Mouse (Mus musculus): ENCODE data around the gene Sdf2. TPM values are rescaled to one million over a fixed set of nuclear protein-coding genes. Genes with fewer than 3 reads are reported as not detected.
A peak's percentile ranks its signal among the peaks of the same experiment; 100 is the strongest.
"Not testable (repeated sequence)": the region's sequence is repeated elsewhere in the genome, so short reads cannot be mapped to it uniquely, and the experiment has no call there.

Gene Sdf2
- polyA plus RNA-seq, 1 experiment = 109 TPM

DNA sequence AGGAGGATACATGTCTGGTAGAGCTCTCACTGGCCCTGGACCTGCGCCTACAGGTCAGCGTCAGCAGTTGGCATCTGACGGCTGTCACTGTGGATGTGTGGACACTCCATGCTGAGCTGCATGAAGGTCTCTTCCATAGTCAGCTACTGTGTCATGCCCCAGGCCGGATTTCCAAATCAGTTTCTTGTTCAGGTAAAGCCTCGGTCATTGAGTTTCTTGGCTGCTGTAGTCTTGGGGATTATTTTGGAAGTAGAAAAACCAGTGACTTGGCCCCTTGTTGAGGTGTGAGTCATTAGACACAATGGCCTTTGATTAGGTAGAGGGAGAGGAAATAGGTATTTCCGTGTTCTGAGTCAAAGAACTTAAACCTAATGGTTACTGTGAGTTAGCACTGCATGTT is 20.0 kb downstream of the Sdf2 start:
- no peak for DNase-seq (ENCODE audit: low read depth)
- TF ChIP-seq POLR2A (IDR thresholded peaks at IDR 0.05; ENCODE audit: borderline replicate concordance, extremely low read depth, insufficient read depth, insufficient read length, poor library complexity, severe bottlenecking) (no peak), CTCF (IDR thresholded peaks at IDR 0.05; ENCODE audit: borderline replicate concordance, extremely low read depth, insufficient read depth, insufficient read length) (no peak)

DNA sequence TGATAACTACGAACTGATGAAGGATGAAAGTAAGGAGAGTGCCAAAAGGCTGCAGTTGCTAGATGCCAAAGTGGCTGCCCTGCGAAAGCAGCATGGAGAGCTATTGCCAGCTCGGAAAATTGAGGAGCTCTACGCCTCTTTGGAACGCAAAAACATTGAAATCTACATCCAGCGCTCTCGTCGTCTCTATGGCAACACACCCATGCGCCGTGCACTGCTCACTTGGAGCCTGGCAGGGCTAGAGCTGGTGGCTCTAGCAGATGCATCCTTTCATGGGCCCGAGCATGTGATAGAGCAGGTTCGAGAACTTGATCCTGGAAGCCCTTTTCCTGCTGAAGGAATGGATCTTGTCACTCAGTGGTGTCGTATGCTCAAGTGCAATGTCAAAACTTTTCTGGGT is 26.4 kb downstream of the Sdf2 start:
- TF ChIP-seq CTCF (IDR thresholded peaks at IDR 0.05; ENCODE audit: borderline replicate concordance, extremely low read depth, insufficient read depth, insufficient read length) = no peak
- no peak for TF ChIP-seq POLR2A (IDR thresholded peaks at IDR 0.05; ENCODE audit: borderline replicate concordance, extremely low read depth, insufficient read depth, insufficient read length, poor library complexity, severe bottlenecking)
- DNase-seq (ENCODE audit: low read depth) = peak; percentile 4

DNA sequence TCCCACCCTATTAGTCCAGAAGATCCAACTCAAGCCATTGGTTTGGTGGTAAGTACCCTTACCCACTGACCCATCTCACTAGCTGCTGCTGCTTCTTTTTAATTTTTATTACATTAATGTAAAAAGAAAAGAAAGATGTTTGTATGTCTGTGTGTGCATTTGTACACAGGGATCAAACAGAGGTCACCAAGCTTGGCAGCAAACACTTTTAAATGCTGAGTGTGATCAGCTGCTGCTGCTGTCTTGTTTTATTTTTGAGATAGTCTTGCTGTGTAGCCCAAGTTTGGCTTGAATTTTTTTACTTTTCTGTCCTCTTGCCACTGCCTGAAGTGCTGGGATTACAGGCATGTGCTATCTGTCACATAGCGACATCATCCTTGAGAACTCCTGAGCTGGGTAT is 30.1 kb downstream of the Sdf2 start:
- DNase-seq (ENCODE audit: low read depth) = no peak
- no peak for TF ChIP-seq CTCF (IDR thresholded peaks at IDR 0.05; ENCODE audit: borderline replicate concordance, extremely low read depth, insufficient read depth, insufficient read length)
- no peak for TF ChIP-seq POLR2A (IDR thresholded peaks at IDR 0.05; ENCODE audit: borderline replicate concordance, extremely low read depth, insufficient read depth, insufficient read length, poor library complexity, severe bottlenecking)

DNA sequence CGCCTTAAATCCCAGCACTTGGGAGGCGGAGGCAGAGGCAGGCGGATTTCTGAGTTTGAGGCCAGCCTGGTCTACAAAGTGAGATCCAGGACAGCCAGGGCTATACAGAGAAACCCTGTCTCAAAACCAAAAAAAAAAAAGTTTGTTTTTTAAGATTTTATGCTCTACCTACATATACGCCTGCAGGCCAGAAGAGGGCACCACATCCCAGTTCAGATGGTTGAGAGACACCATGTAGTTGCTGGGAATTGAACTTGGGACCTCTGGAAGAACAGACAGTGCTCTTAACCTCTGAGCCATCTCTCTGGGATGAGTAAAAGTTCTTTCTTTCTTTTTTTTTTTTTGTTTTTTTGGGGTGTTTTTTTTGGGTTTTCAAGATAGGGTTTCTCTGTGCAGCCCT is 30.6 kb downstream of the Sdf2 start:
- peak; percentile 21; the same call in 1 of the 2 replicates for TF ChIP-seq CTCF (IDR thresholded peaks at IDR 0.05; ENCODE audit: borderline replicate concordance, extremely low read depth, insufficient read depth, insufficient read length)
- not testable (repeated sequence) for DNase-seq (ENCODE audit: low read depth)

DNA sequence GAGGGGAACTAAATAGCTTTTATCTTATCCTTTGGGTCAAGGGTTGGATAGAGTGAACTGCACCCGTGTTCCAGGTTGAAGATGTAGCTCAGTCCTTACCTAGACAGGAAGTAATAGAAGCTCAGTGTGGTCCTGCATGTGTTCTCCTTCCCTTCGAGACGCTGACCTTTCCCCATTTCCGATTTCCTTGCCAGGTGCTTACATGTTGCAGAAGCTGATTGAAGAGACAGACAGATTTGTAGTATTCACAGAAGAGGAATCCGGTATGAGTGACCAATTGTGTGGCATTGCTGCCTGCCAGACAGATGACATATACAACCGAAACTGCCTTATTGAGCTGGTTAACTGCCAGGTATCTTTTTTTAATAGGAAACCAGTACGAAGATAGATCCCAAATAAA is 33.3 kb downstream of the Sdf2 start:
- no peak for TF ChIP-seq POLR2A (IDR thresholded peaks at IDR 0.05; ENCODE audit: borderline replicate concordance, extremely low read depth, insufficient read depth, insufficient read length, poor library complexity, severe bottlenecking)
- TF ChIP-seq CTCF (IDR thresholded peaks at IDR 0.05; ENCODE audit: borderline replicate concordance, extremely low read depth, insufficient read depth, insufficient read length) = no peak
- DNase-seq (ENCODE audit: low read depth) = no peak

DNA sequence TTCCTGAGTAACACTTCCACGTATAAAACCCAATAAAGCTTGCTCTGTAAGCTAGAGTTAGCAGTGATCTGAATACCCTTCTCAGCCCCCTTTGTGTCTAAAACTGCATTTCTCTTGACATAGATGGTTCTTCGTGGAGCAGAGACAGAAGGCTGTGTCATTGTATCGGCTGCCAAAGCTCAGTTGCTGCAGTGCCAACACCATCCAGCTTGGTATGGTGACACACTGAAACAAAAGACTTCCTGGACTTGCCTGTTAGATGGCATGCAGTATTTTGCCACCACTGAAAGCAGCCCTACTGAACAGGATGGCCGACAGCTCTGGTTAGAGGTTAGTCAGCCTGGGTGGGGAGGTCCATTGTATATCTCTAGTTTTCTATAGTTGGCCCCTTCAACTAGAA is 34.0 kb downstream of the Sdf2 start:
- TF ChIP-seq POLR2A (IDR thresholded peaks at IDR 0.05; ENCODE audit: borderline replicate concordance, extremely low read depth, insufficient read depth, insufficient read length, poor library complexity, severe bottlenecking) = no peak
- no peak for TF ChIP-seq CTCF (IDR thresholded peaks at IDR 0.05; ENCODE audit: borderline replicate concordance, extremely low read depth, insufficient read depth, insufficient read length)
- peak; percentile 5 for DNase-seq (ENCODE audit: low read depth)

DNA sequence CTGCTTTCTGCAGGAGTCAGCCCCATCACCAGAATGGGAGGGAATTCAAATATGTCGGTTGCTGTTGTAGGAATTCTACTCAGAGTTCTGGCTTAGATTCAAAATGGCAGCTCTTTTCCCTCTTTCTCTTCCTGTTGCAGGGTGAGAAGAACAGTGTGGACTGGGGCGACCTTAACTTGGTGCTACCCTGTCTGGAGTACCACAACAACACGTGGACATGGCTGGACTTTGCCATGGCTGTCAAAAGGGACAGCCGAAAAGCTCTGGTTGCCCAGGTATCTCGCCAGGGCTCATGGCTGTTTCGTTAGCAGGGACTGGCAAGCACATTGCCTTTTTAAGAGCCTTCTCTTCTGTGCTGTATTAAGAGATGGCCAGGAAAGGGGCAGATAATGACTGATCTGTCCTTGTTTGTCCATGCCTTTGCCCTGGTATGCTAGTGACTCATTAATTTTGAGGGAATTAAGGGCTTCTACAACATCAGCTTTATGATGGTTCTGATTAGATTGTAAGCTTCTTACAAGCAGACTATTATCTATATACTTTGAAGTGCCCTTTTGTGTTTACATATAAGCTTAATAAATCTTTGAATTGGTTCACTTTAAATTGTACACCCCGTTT is 43.7 kb downstream of the Sdf2 start:
- TF ChIP-seq POLR2A (IDR thresholded peaks at IDR 0.05; ENCODE audit: borderline replicate concordance, extremely low read depth, insufficient read depth, insufficient read length, poor library complexity, severe bottlenecking) (no peak), CTCF (IDR thresholded peaks at IDR 0.05; ENCODE audit: borderline replicate concordance, extremely low read depth, insufficient read depth, insufficient read length) (no peak)
- no peak for DNase-seq (ENCODE audit: low read depth)

DNA sequence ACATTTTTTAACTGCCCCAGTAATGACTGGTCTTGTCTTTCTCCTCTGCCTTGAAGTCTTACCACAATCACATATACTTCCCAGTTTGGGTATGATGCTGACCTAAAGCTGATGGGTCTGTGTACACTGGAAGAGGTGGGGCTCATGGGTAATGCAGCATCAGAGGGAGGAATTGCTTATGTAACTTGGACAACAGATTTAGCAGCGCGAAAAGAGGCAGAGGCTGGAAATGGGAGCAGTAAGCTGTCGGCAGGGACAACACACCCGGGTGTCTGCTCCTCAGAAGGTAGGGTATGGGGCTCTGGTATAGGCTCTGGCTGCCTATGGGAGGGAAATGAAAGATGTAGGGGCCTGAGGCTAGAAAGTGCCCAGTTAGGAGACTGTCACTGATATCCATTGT is 45.1 kb downstream of the Sdf2 start, which contains the start of gene BC030499:
Gene BC030499, plus strand, starts transcription at position 188 of the 400 bp plus-strand sequence.
- TF ChIP-seq POLR2A (IDR thresholded peaks at IDR 0.05; ENCODE audit: borderline replicate concordance, extremely low read depth, insufficient read depth, insufficient read length, poor library complexity, severe bottlenecking) (no peak), CTCF (IDR thresholded peaks at IDR 0.05; ENCODE audit: borderline replicate concordance, extremely low read depth, insufficient read depth, insufficient read length) (no peak)
- no peak for DNase-seq (ENCODE audit: low read depth)

DNA sequence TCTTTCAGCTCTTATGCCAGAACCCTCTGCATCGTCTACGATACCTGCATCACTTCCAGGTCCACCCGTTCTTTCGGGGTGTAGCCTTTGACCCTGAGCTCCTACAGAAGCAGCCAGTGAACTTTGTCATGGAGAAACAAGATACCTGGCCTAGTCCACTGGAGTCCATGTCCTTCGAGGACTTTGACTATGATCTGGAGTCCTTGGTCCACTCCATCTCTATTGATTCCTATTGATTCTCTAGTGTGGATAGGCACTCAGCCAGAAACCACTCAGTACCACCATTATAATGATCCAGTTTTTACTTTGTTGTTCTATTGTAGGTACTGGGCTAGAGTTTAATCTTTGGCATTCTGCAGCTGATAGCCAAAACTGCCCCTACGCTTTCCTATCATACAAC is 49.0 kb downstream of the Sdf2 start:
- no peak for DNase-seq (ENCODE audit: low read depth)
- TF ChIP-seq POLR2A (IDR thresholded peaks at IDR 0.05; ENCODE audit: borderline replicate concordance, extremely low read depth, insufficient read depth, insufficient read length, poor library complexity, severe bottlenecking) = no peak
- TF ChIP-seq CTCF (IDR thresholded peaks at IDR 0.05; ENCODE audit: borderline replicate concordance, extremely low read depth, insufficient read depth, insufficient read length) = no peak

DNA sequence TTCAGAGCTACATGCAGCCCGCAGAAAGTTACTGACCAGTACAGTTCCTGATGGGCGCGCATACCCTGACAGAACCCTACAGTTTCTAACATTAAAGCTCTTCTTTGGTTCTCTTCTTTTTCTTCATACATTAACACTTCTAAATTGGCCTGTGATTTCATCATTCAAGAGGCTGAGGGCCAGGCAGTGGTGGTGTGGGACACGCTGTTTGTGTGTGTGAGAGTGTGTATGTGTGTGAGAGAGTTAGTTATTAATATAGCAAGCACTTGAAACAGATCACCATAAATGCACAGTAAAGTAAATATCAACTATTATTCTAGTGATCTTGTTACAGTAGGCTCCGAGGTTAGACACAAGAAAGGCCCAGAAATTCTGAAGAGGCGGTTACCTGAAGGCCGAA is 55.4 kb downstream of the Sdf2 start:
- TF ChIP-seq POLR2A (IDR thresholded peaks at IDR 0.05; ENCODE audit: borderline replicate concordance, extremely low read depth, insufficient read depth, insufficient read length, poor library complexity, severe bottlenecking) = no peak
- no peak for TF ChIP-seq CTCF (IDR thresholded peaks at IDR 0.05; ENCODE audit: borderline replicate concordance, extremely low read depth, insufficient read depth, insufficient read length)
- DNase-seq (ENCODE audit: low read depth) = no peak

DNA sequence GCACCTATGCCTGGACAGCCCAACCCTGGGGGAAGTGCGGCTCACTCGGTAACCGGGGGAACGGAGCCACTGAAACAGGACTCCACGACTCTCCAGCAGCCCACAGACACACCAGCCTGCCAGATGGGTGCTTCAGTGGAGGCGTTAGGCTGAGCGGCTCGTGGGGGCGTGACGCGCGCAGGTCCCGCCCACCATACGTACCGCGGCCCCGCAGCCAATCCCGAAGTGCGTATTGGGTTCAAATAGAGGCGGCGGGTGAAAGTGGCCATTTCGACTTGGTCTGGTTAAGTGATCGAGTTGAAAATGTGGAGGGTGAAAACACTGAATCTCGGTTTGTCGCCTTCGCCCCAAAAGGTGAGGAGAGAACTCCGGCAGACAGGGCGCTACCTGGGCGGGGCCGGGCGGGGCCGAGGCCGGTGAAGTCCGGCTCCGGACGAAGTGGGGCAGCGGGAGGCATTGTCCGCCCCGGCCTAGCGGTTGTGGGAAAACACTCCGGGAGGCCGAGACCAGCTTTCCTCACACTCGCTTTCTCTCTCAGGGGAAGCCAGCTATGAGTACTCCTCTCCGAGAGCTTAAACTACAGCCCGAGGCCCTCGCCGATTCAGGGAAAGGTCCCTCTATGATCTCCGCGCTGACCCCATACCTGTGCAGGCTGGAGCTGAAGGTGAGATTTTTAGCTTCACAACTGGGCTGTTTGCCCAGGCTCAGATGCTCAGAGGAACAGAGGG is 56.0 kb downstream of the Sdf2 start, which contains the start of gene Spag5:
Gene Spag5, plus strand, starts transcription at position 173 of the 728 bp plus-strand sequence.
- TF ChIP-seq CTCF (IDR thresholded peaks at IDR 0.05; ENCODE audit: borderline replicate concordance, extremely low read depth, insufficient read depth, insufficient read length) = no peak
- TF ChIP-seq POLR2A (IDR thresholded peaks at IDR 0.05; ENCODE audit: borderline replicate concordance, extremely low read depth, insufficient read depth, insufficient read length, poor library complexity, severe bottlenecking) = no peak

More for the DNA sequence above, 56.0 kb downstream of the Sdf2 start, which contains the start of gene Spag5:
- DNase-seq (ENCODE audit: low read depth) = peak; percentile 97

Other genes with a start within 250 kb of the Sdf2 start
- gene Dhrs13, start 213.5 kb upstream of the Sdf2 start, polyA plus RNA-seq (2012; rRNA removed) = 30.9 and 38.7 TPM in 2 replicates
- 111 and 112 TPM in 2 replicates for gene Flot2, start 207.8 kb upstream of the Sdf2 start, polyA plus RNA-seq (2012; rRNA removed)
- 31.5 and 40.6 TPM in 2 replicates for gene Eral1, start 165.4 kb upstream of the Sdf2 start, polyA plus RNA-seq (2012; rRNA removed)
- 19.8 and 36.5 TPM in 2 replicates for gene Fam222b, start 151.1 kb upstream of the Sdf2 start, polyA plus RNA-seq (2012; rRNA removed)
- 204 and 250 TPM in 2 replicates for gene Traf4, start 80.2 kb upstream of the Sdf2 start, polyA plus RNA-seq (2012; rRNA removed)
- gene Nek8, start 69.1 kb upstream of the Sdf2 start, polyA plus RNA-seq (2012; rRNA removed) = 8.1 and 13.8 TPM in 2 replicates
- gene Tlcd1, start 69.0 kb upstream of the Sdf2 start, polyA plus RNA-seq (2012; rRNA removed) = 13.1 and 15.4 TPM in 2 replicates
- 1,462 and 1,587 TPM in 2 replicates for gene Rpl23a, start 62.2 kb upstream of the Sdf2 start, polyA plus RNA-seq (2012; rRNA removed)
- gene Rab34, start 57.3 kb upstream of the Sdf2 start, polyA plus RNA-seq (2012; rRNA removed) = 67.6 and 98.9 TPM in 2 replicates
- 0.43 and 1.0 TPM in 2 replicates for gene Proca1, start 52.4 kb upstream of the Sdf2 start, polyA plus RNA-seq (2012; rRNA removed)
- gene Supt6, start 241 bp downstream of the Sdf2 start, polyA plus RNA-seq (2012; rRNA removed) = 17.3 and 39.5 TPM in 2 replicates
- gene 2610507B11Rik, start 16.0 kb downstream of the Sdf2 start, polyA plus RNA-seq (2012; rRNA removed) = 60.9 and 71.2 TPM in 2 replicates
- 0.49 and 0.72 TPM in 2 replicates for gene BC030499, start 45.1 kb downstream of the Sdf2 start, polyA plus RNA-seq (2012; rRNA removed)
- gene Spag5, start 55.8 kb downstream of the Sdf2 start, polyA plus RNA-seq (2012; rRNA removed) = 22.0 and 42.0 TPM in 2 replicates
- 126 and 134 TPM in 2 replicates for gene Aldoc, start 77.2 kb downstream of the Sdf2 start, polyA plus RNA-seq (2012; rRNA removed)
- gene Pigs, start 82.7 kb downstream of the Sdf2 start, polyA plus RNA-seq (2012; rRNA removed) = 75.3 and 81.7 TPM in 2 replicates
- 137 and 174 TPM in 2 replicates for gene Unc119, start 97.7 kb downstream of the Sdf2 start, polyA plus RNA-seq (2012; rRNA removed)
- 0.03 TPM in 2 replicates for gene Foxn1, start 140.8 kb downstream of the Sdf2 start, polyA plus RNA-seq (2012; rRNA removed)
- gene Slc13a2, start 176.5 kb downstream of the Sdf2 start, polyA plus RNA-seq (2012; rRNA removed) = not detected in 2 replicates
- gene Slc46a1, start 220.0 kb downstream of the Sdf2 start, polyA plus RNA-seq (2012; rRNA removed) = 15.1 and 15.5 TPM in 2 replicates